Mouse (Mus musculus) CD4-positive, CD25-positive, alpha-beta regulatory T cell, adult 9 weeks (primary cell): ENCODE measurements around the gene Prl8a1. TPM values are rescaled to one million over a fixed set of nuclear protein-coding genes. Genes with fewer than 3 reads are reported as not detected.

ENCODE experiments used
- polyA plus RNA-seq: library from polyadenylated mRNA; unstranded; fragments of 100-300 nt; shearing (Covaris generic); gene quantifications from one replicate; pipeline ENCODE4 v1.2.1, GENCODE M21; 2017

Prl8a1 gene
- polyA plus RNA-seq = not detected

GRCm38 (mm10) chr13:27582071-27582470 lies at the start of gene Prl8a1:
Gene Prl8a1 (minus strand): TSS chr13:27582171.

GRCm38 (mm10) chr13:27610482-27610881 lies 28.5 kb upstream of the Prl8a1 start, which contains the start of gene Prl7b1:
Gene Prl7b1 (minus strand): TSS chr13:27610582.

GRCm38 (mm10) chr13:27564506-27564905 lies 17.5 kb downstream of the Prl8a1 start, which contains the start of gene Prl8a9:
Gene Prl8a9 (minus strand): TSS chr13:27564606.

Other genes starting within 250 kb of the Prl8a1 start
- gene Prl8a2, start 236.5 kb downstream of the Prl8a1 start, polyA plus RNA-seq = not detected
- gene Prl2b1, start 191.3 kb downstream of the Prl8a1 start, polyA plus RNA-seq = not detected
- gene Prl8a6, start 143.5 kb downstream of the Prl8a1 start, polyA plus RNA-seq = not detected
- gene Prl8a8, start 69.0 kb downstream of the Prl8a1 start, polyA plus RNA-seq = not detected
- gene Prl8a9, start 17.6 kb downstream of the Prl8a1 start, polyA plus RNA-seq = not detected
- gene Prl7b1, start 28.4 kb upstream of the Prl8a1 start, polyA plus RNA-seq = not detected
- not detected for gene Prl7a1, start 60.3 kb upstream of the Prl8a1 start, polyA plus RNA-seq
- not detected for gene Prl7a2, start 85.9 kb upstream of the Prl8a1 start, polyA plus RNA-seq
- not detected for gene Prl7d1, start 134.6 kb upstream of the Prl8a1 start, polyA plus RNA-seq
- not detected for gene Prl7c1, start 198.6 kb upstream of the Prl8a1 start, polyA plus RNA-seq
- gene Prl2a1, start 219.5 kb upstream of the Prl8a1 start, polyA plus RNA-seq = not detected